Mouse (Mus musculus) frontal cortex, postnatal 36 days (tissue): Measurements from ENCODE around the gene Rnase11.
"Not testable (repeated sequence)": the region's sequence is repeated elsewhere in the genome, so short reads cannot be mapped to it uniquely, and the experiment has no call there.

Source experiments
- DNase-seq, 2 experiments: peaks; one replicate each; pipeline ENCODE4 v3.0.0; 2022; ENCODE audit warnings: low spot score in 2 of 2

Rnase11 gene

GRCm38 (mm10) chr14:51081035-51081434, 31.1 kb upstream of the Rnase11 start:
- no peak for DNase-seq

GRCm38 (mm10) chr14:51079180-51079579, 29.2 kb upstream of the Rnase11 start:
- DNase-seq, result no peak

GRCm38 (mm10) chr14:51074335-51074734, 24.4 kb upstream of the Rnase11 start, which contains the start of gene Olfr750:
TSS of gene Olfr750 (minus strand) at chr14:51074435.
- DNase-seq, result no peak

- DNase-seq, result no peak
These were observed 19.7 kb upstream of the Rnase11 start for GRCm38 (mm10) chr14:51069617-51070016.

GRCm38 (mm10) chr14:51068956-51069355, 19.0 kb upstream of the Rnase11 start:
- DNase-seq, result no peak

- no peak for DNase-seq
These were observed 10.8 kb upstream of the Rnase11 start for GRCm38 (mm10) chr14:51060761-51061160.

- no peak for DNase-seq
These were observed 7.5 kb upstream of the Rnase11 start, which contains the start of gene Rnase12 for GRCm38 (mm10) chr14:51057401-51057831. TSS of gene Rnase12 (minus strand) at chr14:51057661.

GRCm38 (mm10) chr14:51054243-51055237, 4.6 kb upstream of the Rnase11 start:
- DNase-seq, result no peak

GRCm38 (mm10) chr14:51053176-51053575, 3.2 kb upstream of the Rnase11 start:
- DNase-seq, result no peak

- no peak for DNase-seq
These were observed 2.0 kb upstream of the Rnase11 start for GRCm38 (mm10) chr14:51051941-51052340.

GRCm38 (mm10) chr14:51047846-51048245, 2.1 kb downstream of the Rnase11 start:
- DNase-seq, result no peak

- DNase-seq, result no peak
These were observed 8.2 kb downstream of the Rnase11 start, which contains the start of gene Rnase9 for GRCm38 (mm10) chr14:51041769-51042168. TSS of gene Rnase9 (minus strand) at chr14:51041869.

- DNase-seq, result no peak
These were observed 13.7 kb downstream of the Rnase11 start for GRCm38 (mm10) chr14:51036214-51036613.

GRCm38 (mm10) chr14:51035206-51035605, 14.8 kb downstream of the Rnase11 start:
- DNase-seq, result no peak

GRCm38 (mm10) chr14:51027387-51028155, 22.4 kb downstream of the Rnase11 start:
- no peak for DNase-seq

GRCm38 (mm10) chr14:51026391-51027133, 23.4 kb downstream of the Rnase11 start:
- DNase-seq, result peak; percentile 52 to 85

- DNase-seq, result no peak
These were observed 25.1 kb downstream of the Rnase11 start for GRCm38 (mm10) chr14:51024820-51025219.

- no peak for DNase-seq
These were observed 26.5 kb downstream of the Rnase11 start for GRCm38 (mm10) chr14:51023457-51023856.

- DNase-seq, result no peak
These were observed 32.7 kb downstream of the Rnase11 start for GRCm38 (mm10) chr14:51017256-51017655.

- DNase-seq, result no peak
These were observed 34.2 kb downstream of the Rnase11 start for GRCm38 (mm10) chr14:51015780-51016179.

GRCm38 (mm10) chr14:51014724-51015123, 35.2 kb downstream of the Rnase11 start:
- not testable (repeated sequence) for DNase-seq
